ENCODE assay signal across 19 mouse cellular contexts in the genomic region with DNA sequence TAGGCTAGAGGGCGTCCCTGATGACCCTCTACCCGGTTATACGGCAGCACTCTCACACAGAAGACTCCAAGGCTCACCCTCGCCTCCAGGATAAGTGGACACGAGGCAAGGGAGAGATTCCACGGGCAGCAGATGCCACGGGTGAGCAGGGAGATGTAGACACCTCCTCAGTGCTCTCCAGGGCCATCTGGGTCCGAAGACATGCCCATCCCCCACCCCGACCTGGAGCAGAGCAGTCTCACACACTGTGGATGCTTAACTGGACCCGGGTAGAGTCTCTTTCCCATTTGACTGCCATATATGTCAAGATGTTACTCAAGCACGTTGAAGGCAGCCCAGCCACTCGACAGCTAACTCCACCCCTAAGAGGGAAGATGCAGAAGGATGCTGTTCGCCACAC. TPM values are rescaled to one million over a fixed set of nuclear protein-coding genes. Genes with fewer than 3 reads are reported as not detected.
A peak's percentile ranks its signal among the peaks of the same experiment; 100 is the strongest.
DNase-seq lines count a peak whose midpoint lies in the region; ATAC-seq and TF ChIP-seq lines count a peak whose summit lies in the region.
"Had no signal": no experiment of that assay in that cellular context is flagged by ENCODE, and none has a peak within 500 bp of the region (broad histone marks: within the 10 kb centered on the region; RNA-seq: fewer than 3 reads in every experiment).

No protein-coding gene starts in this region.

- H3K27me3 ChIP-seq in heart, embryonic 12.5 days (replicated peaks) = peaks cover 22% of the 10 kb centered on the region
- H3K27me3 ChIP-seq in heart, embryonic 10.5 days (ENCODE audit: insufficient read depth, poor library complexity, severe bottlenecking) = peaks cover 31% of the 10 kb centered on the region
- peaks cover 6% of the 10 kb centered on the region; the same call in 1 of the 2 replicates for H3K27me3 ChIP-seq in lung, embryonic 15.5 days
- H3K27me3 ChIP-seq in midbrain, embryonic 16.5 days (ENCODE audit: control insufficient read depth, insufficient read depth, low read depth, low read length) = no peaks in the 10 kb centered on the region
- H3K27me3 ChIP-seq: forebrain, embryonic 15.5 days; stomach, embryonic 15.5 days had no signal

- H3K36me3 ChIP-seq in heart, embryonic 12.5 days = no peaks in the 10 kb centered on the region
- no peaks in the 10 kb centered on the region for H3K36me3 ChIP-seq in heart, embryonic 10.5 days
- H3K36me3 ChIP-seq in lung, embryonic 15.5 days = no peaks in the 10 kb centered on the region
- no peaks in the 10 kb centered on the region for H3K36me3 ChIP-seq in midbrain, embryonic 16.5 days (ENCODE audit: control insufficient read depth, insufficient read depth, low read length)
- H3K36me3 ChIP-seq: forebrain, embryonic 15.5 days; kidney, embryonic 15.5 days; limb, embryonic 10.5 days; stomach, embryonic 15.5 days had no signal

- ATAC-seq in heart, embryonic 12.5 days (ENCODE audit: insufficient number of reproducible peaks, low FRiP score) = 0 out of 2 replicates have a peak, but pooled peaks have one; percentile 17
- peak; percentile 21; the same call in 1 of the 2 replicates for ATAC-seq in lung, embryonic 15.5 days (ENCODE audit: borderline replicate concordance, extremely low read depth, low FRiP score, low TSS enrichment)
- ATAC-seq in midbrain, embryonic 16.5 days = no peak

- no peak overlapping the region for H3K4me3 ChIP-seq in heart, embryonic 12.5 days
- H3K4me3 ChIP-seq in heart, embryonic 10.5 days = no peak overlapping the region
- H3K4me3 ChIP-seq in lung, embryonic 15.5 days = no peak overlapping the region
- H3K4me3 ChIP-seq in lung, adult 2 months (replicated peaks; ENCODE audit: extremely low read depth, low read depth, low read length) = no peak overlapping the region
- H3K4me3 ChIP-seq in midbrain, embryonic 16.5 days (ENCODE audit: low read depth, low read length) = no peak overlapping the region

- TF ChIP-seq CTCF in lung, adult 2 months (IDR thresholded peaks at IDR 0.05; ENCODE audit: insufficient read depth, low read length) = no peak

- no peak overlapping the region for H3K9ac ChIP-seq in heart, embryonic 12.5 days
- no peak overlapping the region for H3K9ac ChIP-seq in lung, embryonic 15.5 days
- H3K9ac ChIP-seq in midbrain, embryonic 16.5 days (ENCODE audit: low read depth, low read length) = no peak overlapping the region
- H3K9ac ChIP-seq: kidney, embryonic 15.5 days; liver, embryonic 14.5 days; stomach, embryonic 15.5 days had no signal

- no peak for DNase-seq in heart, embryonic 10.5 days (ENCODE audit: low spot score)
- no peak for DNase-seq in lung, adult 2 months
- peak; percentile 31 to 67 for DNase-seq in cerebellum, postnatal 14 days
- DNase-seq in adrenal gland, postnatal 10 days = no peak
- DNase-seq: B cell, adult 2 months; thymus, postnatal 25 days had no signal

- H3K4me2 ChIP-seq in heart, embryonic 12.5 days = no peak overlapping the region
- H3K4me2 ChIP-seq in lung, embryonic 15.5 days = no peak overlapping the region
- H3K4me2 ChIP-seq in midbrain, embryonic 16.5 days (ENCODE audit: low read length) = peak overlapping the region; percentile 72

- peaks cover 12% of the 10 kb centered on the region for H3K4me1 ChIP-seq in heart, embryonic 12.5 days (replicated peaks)
- peaks cover 17% of the 10 kb centered on the region for H3K4me1 ChIP-seq in heart, embryonic 10.5 days
- peaks cover 9% of the 10 kb centered on the region for H3K4me1 ChIP-seq in lung, embryonic 15.5 days
- H3K4me1 ChIP-seq in lung, adult 2 months (ENCODE audit: control insufficient read depth, insufficient read depth, low read length) = no peaks in the 10 kb centered on the region
- H3K4me1 ChIP-seq in midbrain, embryonic 16.5 days (ENCODE audit: control insufficient read depth, insufficient read depth, low read length) = peaks cover 31% of the 10 kb centered on the region

- H3K9me3 ChIP-seq in heart, embryonic 12.5 days (replicated peaks) = no peaks in the 10 kb centered on the region
- no peaks in the 10 kb centered on the region for H3K9me3 ChIP-seq in heart, embryonic 10.5 days
- no peaks in the 10 kb centered on the region for H3K9me3 ChIP-seq in lung, embryonic 15.5 days
- no peaks in the 10 kb centered on the region for H3K9me3 ChIP-seq in midbrain, embryonic 16.5 days (replicated peaks; ENCODE audit: control insufficient read depth, low read length, poor library complexity, severe bottlenecking)
- H3K9me3 ChIP-seq: forebrain, embryonic 15.5 days; kidney, embryonic 15.5 days; limb, embryonic 10.5 days; stomach, embryonic 15.5 days had no signal

- no peak overlapping the region for H3K27ac ChIP-seq in heart, embryonic 12.5 days (ENCODE audit: poor library complexity, severe bottlenecking)
- no peak overlapping the region for H3K27ac ChIP-seq in heart, embryonic 10.5 days
- no peak overlapping the region for H3K27ac ChIP-seq in lung, embryonic 15.5 days
- peak overlapping the region; percentile 82 for H3K27ac ChIP-seq in midbrain, embryonic 16.5 days (ENCODE audit: low read length)
- H3K27ac ChIP-seq: kidney, embryonic 15.5 days; liver, embryonic 14.5 days; macrophage; stomach, embryonic 15.5 days had no signal

- TF ChIP-seq POLR2A in lung, adult 2 months (IDR thresholded peaks at IDR 0.05; ENCODE audit: borderline replicate concordance, extremely low read depth, low read depth, low read length) = no peak

- WGBS in heart, embryonic 12.5 days = 41% methylated on average over 13 of the region's 13 CpGs
- 37% methylated on average over 13 of the region's 13 CpGs for WGBS in heart, embryonic 10.5 days
- WGBS in lung, embryonic 15.5 days = 32% methylated on average over 13 of the region's 13 CpGs
- WGBS in lung, adult 2 months = 38% methylated on average over 13 of the region's 13 CpGs
- WGBS in midbrain, embryonic 16.5 days = 49% methylated on average over 13 of the region's 13 CpGs

RNA-seq across cellular contexts. Expression of gene Allc, which starts 8.1 kb away (rescaled TPM):
- polyA plus RNA-seq in heart, embryonic 12.5 days (2016; fragmentation: Nextera tagmentation; extraction: Ambion mirVana) = not detected in 2 replicates
- polyA plus RNA-seq in heart, embryonic 10.5 days (2016; fragmentation: Nextera tagmentation; extraction: Ambion mirVana) = not detected in 2 replicates
- polyA plus RNA-seq in lung, embryonic 15.5 days (2015; fragmentation: Nextera tagmentation; extraction: Ambion mirVana) = 0.10 TPM in 1 of 2 replicates, not detected in the other
- not detected in 2 replicates for polyA plus RNA-seq in lung, adult 2 months (2012; rRNA removed)
- polyA plus RNA-seq in midbrain, embryonic 16.5 days (2015; fragmentation: Nextera tagmentation; extraction: Ambion mirVana) = 0.30 and 0.39 TPM in 2 replicates
- not detected for total RNA-seq in adrenal gland, postnatal 10 days (2021)
- polyA plus RNA-seq: cerebellum, adult 2 months; heart, embryonic 14.5 days; kidney, embryonic 15.5 days; limb, embryonic 10.5 days; liver, embryonic 14.5 days; macrophage; Patski; stomach, embryonic 15.5 days had no signal

RNA-seq across cellular contexts. Expression of gene Colec11, which starts 32.7 kb away (rescaled TPM):
- polyA plus RNA-seq in heart, embryonic 12.5 days (2016; fragmentation: Nextera tagmentation; extraction: Ambion mirVana) = 6.3 and 6.5 TPM in 2 replicates
- polyA plus RNA-seq in heart, embryonic 10.5 days (2016; fragmentation: Nextera tagmentation; extraction: Ambion mirVana) = 6.9 and 9.9 TPM in 2 replicates
- polyA plus RNA-seq in lung, embryonic 15.5 days (2015; fragmentation: Nextera tagmentation; extraction: Ambion mirVana) = 2.7 and 3.3 TPM in 2 replicates
- 0.91 and 1.0 TPM in 2 replicates for polyA plus RNA-seq in lung, adult 2 months (2012; rRNA removed)
- 0.67 and 1.2 TPM in 2 replicates for polyA plus RNA-seq in midbrain, embryonic 16.5 days (2015; fragmentation: Nextera tagmentation; extraction: Ambion mirVana)
- 10 to 100 TPM in 1 of 2 experiments, 1 to 10 TPM in 1; 7.5 to 12.7 TPM for total RNA-seq in adrenal gland, postnatal 10 days (2021)
- polyA plus RNA-seq: limb, embryonic 10.5 days; macrophage had no signal

RNA-seq across cellular contexts. Expression of gene Dcdc2c, which starts 38.2 kb away (rescaled TPM):
- 0.13 TPM in 1 of 2 replicates, not detected in the other for polyA plus RNA-seq in heart, embryonic 12.5 days (2016; fragmentation: Nextera tagmentation; extraction: Ambion mirVana)
- 0.12 and 0.18 TPM in 2 replicates for polyA plus RNA-seq in heart, embryonic 10.5 days (2016; fragmentation: Nextera tagmentation; extraction: Ambion mirVana)
- polyA plus RNA-seq in lung, embryonic 15.5 days (2015; fragmentation: Nextera tagmentation; extraction: Ambion mirVana) = 0.24 TPM in 1 of 2 replicates, not detected in the other
- polyA plus RNA-seq in lung, adult 2 months (2012; rRNA removed) = not detected in 2 replicates
- not detected in 2 replicates for polyA plus RNA-seq in midbrain, embryonic 16.5 days (2015; fragmentation: Nextera tagmentation; extraction: Ambion mirVana)
- not detected for total RNA-seq in adrenal gland, postnatal 10 days (2021)
- polyA plus RNA-seq: cerebellum, adult 2 months; gonadal fat pad, adult 2 months; heart, embryonic 14.5 days; kidney, embryonic 15.5 days; liver, embryonic 14.5 days; macrophage had no signal

RNA-seq across cellular contexts. Expression of gene Rps7, which starts 45.3 kb away (rescaled TPM):
- polyA plus RNA-seq in heart, embryonic 12.5 days (2016; fragmentation: Nextera tagmentation; extraction: Ambion mirVana) = 513 and 523 TPM in 2 replicates
- 484 and 569 TPM in 2 replicates for polyA plus RNA-seq in heart, embryonic 10.5 days (2016; fragmentation: Nextera tagmentation; extraction: Ambion mirVana)
- 664 and 702 TPM in 2 replicates for polyA plus RNA-seq in lung, embryonic 15.5 days (2015; fragmentation: Nextera tagmentation; extraction: Ambion mirVana)
- polyA plus RNA-seq in lung, adult 2 months (2012; rRNA removed) = 158 and 175 TPM in 2 replicates
- 389 and 390 TPM in 2 replicates for polyA plus RNA-seq in midbrain, embryonic 16.5 days (2015; fragmentation: Nextera tagmentation; extraction: Ambion mirVana)
- total RNA-seq in adrenal gland, postnatal 10 days (2021) = 100 to 1,000 TPM; 512 to 544 TPM

RNA-seq across cellular contexts. Expression of gene Rnaseh1, which starts 59.0 kb away (rescaled TPM):
- polyA plus RNA-seq in heart, embryonic 12.5 days (2016; fragmentation: Nextera tagmentation; extraction: Ambion mirVana) = 17.8 and 18.1 TPM in 2 replicates
- polyA plus RNA-seq in heart, embryonic 10.5 days (2016; fragmentation: Nextera tagmentation; extraction: Ambion mirVana) = 24.6 and 28.9 TPM in 2 replicates
- 30.7 and 34.5 TPM in 2 replicates for polyA plus RNA-seq in lung, embryonic 15.5 days (2015; fragmentation: Nextera tagmentation; extraction: Ambion mirVana)
- 9.1 and 11.7 TPM in 2 replicates for polyA plus RNA-seq in lung, adult 2 months (2012; rRNA removed)
- 22.4 and 25.8 TPM in 2 replicates for polyA plus RNA-seq in midbrain, embryonic 16.5 days (2015; fragmentation: Nextera tagmentation; extraction: Ambion mirVana)
- total RNA-seq in adrenal gland, postnatal 10 days (2021) = 10 to 100 TPM; 12.4 to 12.7 TPM

Comparison
In these comparisons a context has a peak if more than half of its experiments do, and no peak if none do; other contexts are left out.
1. DNase-seq: peak in cerebellum, postnatal 14 days (2 of 2); none in heart, embryonic 10.5 days (single experiment), lung, adult 2 months (single experiment) and adrenal gland, postnatal 10 days (single experiment).